Mouse (Mus musculus) hindbrain, embryonic 12.5 days (tissue): ENCODE measurements at regions not wholly inside any gene's neighbourhood (a gene's known extent, or its start where the extent isn't known, plus 50 kb on each side); places are given as distances from the start of the nearest gene placed in this dataset.

Experiments
- ATAC-seq: fragments of 200-750 bp; cut with Nextera tagmentation; 2 replicates; pipeline ENCODE4 v1.8.0; 2017; ENCODE audit warnings: moderate TSS enrichment; ENCODE audit not compliant: low FRiP score
- H3K27ac ChIP-seq: fragments of 300-500 bp; sonication (generic); 2 replicates; pipeline ENCODE4 v1.5.1; 2016; ENCODE audit warnings: mild to moderate bottlenecking
- H3K27me3 ChIP-seq: fragments of 300-500 bp; sonication (generic); 2 replicates; pipeline ENCODE4 v1.6.1; 2016; ENCODE audit warnings: mild to moderate bottlenecking
- H3K36me3 ChIP-seq: fragments of 300-500 bp; sonication (generic); 2 replicates; pipeline ENCODE4 v1.6.1; 2016; ENCODE audit warnings: mild to moderate bottlenecking
- H3K4me1 ChIP-seq: fragments of 300-500 bp; sonication (generic); 2 replicates; pipeline ENCODE4 v1.6.1; 2016
- H3K4me2 ChIP-seq: fragments of 300-500 bp; sonication (generic); replicated peaks from 2 replicates; pipeline ENCODE4 v1.6.1; 2016; ENCODE audit warnings: mild to moderate bottlenecking
- H3K4me3 ChIP-seq: fragments of 300-500 bp; sonication (generic); 2 replicates; pipeline ENCODE4 v1.5.1; 2016; ENCODE audit warnings: mild to moderate bottlenecking
- H3K9ac ChIP-seq: fragments of 300-500 bp; sonication (generic); 2 replicates; pipeline ENCODE4 v1.6.1; 2016; ENCODE audit warnings: mild to moderate bottlenecking, moderate library complexity
- H3K9me3 ChIP-seq: fragments of 300-500 bp; sonication (generic); replicated peaks from 2 replicates; pipeline ENCODE4 v1.6.1; 2016; ENCODE audit warnings: mild to moderate bottlenecking
- WGBS: fragments of 180-500 bp; shearing (Covaris S2); methylation state at CpG from one replicate; pipeline ENCODE4 v1.1.7; 2016; 5-methylcytosine and 5-hydroxymethylcytosine counted together

GRCm38 (mm10) chr9:25655767-25656513 lies 174.6 kb downstream of the Eepd1 start:
- H3K4me1 ChIP-seq = no peaks in the 10 kb centered on the region

GRCm38 (mm10) chr9:25656534-25656933 lies 175.2 kb downstream of the Eepd1 start:
- no peaks in the 10 kb centered on the region for H3K27me3 ChIP-seq
- H3K4me1 ChIP-seq = no peaks in the 10 kb centered on the region
- WGBS = 88% methylated on average over 3 of the region's 3 CpGs
- H3K4me3 ChIP-seq = no peak overlapping the region
- H3K9me3 ChIP-seq = no peaks in the 10 kb centered on the region
- H3K4me2 ChIP-seq = no peak overlapping the region
- no peak overlapping the region for H3K9ac ChIP-seq
- H3K36me3 ChIP-seq = no peaks in the 10 kb centered on the region
- ATAC-seq = no peak
- no peak overlapping the region for H3K27ac ChIP-seq

More at GRCm38 (mm10) chr9:25655767-25656513, 174.6 kb downstream of the Eepd1 start:
- Histone ChIP-seq H3K27ac (no peak overlapping the region), H3K9me3 (no peaks in the 10 kb centered on the region), H3K36me3 (no peaks in the 10 kb centered on the region), H3K4me3 (no peak overlapping the region), H3K27me3 (no peaks in the 10 kb centered on the region), H3K9ac (no peak overlapping the region), H3K4me2 (no peak overlapping the region)
- 15% methylated on average over 3 of the region's 3 CpGs for WGBS
- ATAC-seq = no peak

GRCm38 (mm10) chr9:25683635-25684333 lies 202.4 kb downstream of the Eepd1 start:
- Histone ChIP-seq H3K4me3 (no peak overlapping the region), H3K27ac (no peak overlapping the region), H3K27me3 (no peaks in the 10 kb centered on the region), H3K36me3 (no peaks in the 10 kb centered on the region), H3K9ac (no peak overlapping the region), H3K4me2 (no peak overlapping the region), H3K9me3 (no peaks in the 10 kb centered on the region), H3K4me1 (no peaks in the 10 kb centered on the region)
- 84% methylated on average over 4 of the region's 4 CpGs for WGBS
- no peak for ATAC-seq

GRCm38 (mm10) chr9:25693632-25694031 lies 212.3 kb downstream of the Eepd1 start:
- Histone ChIP-seq H3K4me1 (no peaks in the 10 kb centered on the region), H3K27me3 (no peaks in the 10 kb centered on the region), H3K4me2 (no peak overlapping the region), H3K4me3 (no peak overlapping the region), H3K9me3 (no peaks in the 10 kb centered on the region), H3K9ac (no peak overlapping the region), H3K36me3 (no peaks in the 10 kb centered on the region), H3K27ac (no peak overlapping the region)
- WGBS = 29% methylated on average over 5 of the region's 5 CpGs
- ATAC-seq = peak; percentile 81

- no peak for ATAC-seq
- Histone ChIP-seq H3K9ac (no peak overlapping the region), H3K27me3 (no peaks in the 10 kb centered on the region), H3K27ac (no peak overlapping the region), H3K9me3 (no peaks in the 10 kb centered on the region), H3K36me3 (no peaks in the 10 kb centered on the region), H3K4me3 (no peak overlapping the region), H3K4me1 (no peaks in the 10 kb centered on the region), H3K4me2 (no peak overlapping the region)
- 24% methylated on average over 3 of the region's 3 CpGs for WGBS
Measured at GRCm38 (mm10) chr9:25695018-25695417, 213.7 kb downstream of the Eepd1 start.

- no peak overlapping the region for H3K27ac ChIP-seq
- H3K9ac ChIP-seq = no peak overlapping the region
- ATAC-seq = no peak
- H3K36me3 ChIP-seq = no peaks in the 10 kb centered on the region
- no peaks in the 10 kb centered on the region for H3K27me3 ChIP-seq
- no peaks in the 10 kb centered on the region for H3K4me1 ChIP-seq
- H3K9me3 ChIP-seq = no peaks in the 10 kb centered on the region
- H3K4me2 ChIP-seq = no peak overlapping the region
- H3K4me3 ChIP-seq = no peak overlapping the region
Measured at GRCm38 (mm10) chr9:25713636-25714035, 232.3 kb downstream of the Eepd1 start.

GRCm38 (mm10) chr9:25744162-25744561 lies 262.8 kb downstream of the Eepd1 start:
- Histone ChIP-seq H3K9me3 (no peaks in the 10 kb centered on the region), H3K9ac (no peak overlapping the region), H3K27ac (no peak overlapping the region), H3K36me3 (no peaks in the 10 kb centered on the region), H3K27me3 (no peaks in the 10 kb centered on the region), H3K4me1 (no peaks in the 10 kb centered on the region), H3K4me2 (no peak overlapping the region), H3K4me3 (no peak overlapping the region)
- 61% methylated on average over 6 of the region's 6 CpGs for WGBS
- no peak for ATAC-seq

- Histone ChIP-seq H3K4me2 (no peak overlapping the region), H3K4me3 (no peak overlapping the region), H3K4me1 (no peaks in the 10 kb centered on the region), H3K27ac (no peak overlapping the region), H3K9me3 (no peaks in the 10 kb centered on the region), H3K9ac (no peak overlapping the region), H3K36me3 (no peaks in the 10 kb centered on the region), H3K27me3 (no peaks in the 10 kb centered on the region)
- no peak for ATAC-seq
Measured at GRCm38 (mm10) chr9:25751138-25751537, 269.8 kb downstream of the Eepd1 start.

- Histone ChIP-seq H3K4me3 (no peak overlapping the region), H3K4me1 (no peaks in the 10 kb centered on the region), H3K27me3 (no peaks in the 10 kb centered on the region), H3K9ac (no peak overlapping the region), H3K27ac (no peak overlapping the region), H3K4me2 (no peak overlapping the region), H3K9me3 (no peaks in the 10 kb centered on the region), H3K36me3 (no peaks in the 10 kb centered on the region)
- 69% methylated on average over 3 of the region's 3 CpGs for WGBS
- no peak for ATAC-seq
Measured at GRCm38 (mm10) chr9:25773899-25774298, 292.6 kb downstream of the Eepd1 start.

- ATAC-seq = no peak
- H3K4me2 ChIP-seq = no peak overlapping the region
- H3K9me3 ChIP-seq = no peaks in the 10 kb centered on the region
- no peak overlapping the region for H3K27ac ChIP-seq
- 93% methylated on average over 1 of the region's 1 CpGs for WGBS
- no peak overlapping the region for H3K4me3 ChIP-seq
- H3K36me3 ChIP-seq = no peaks in the 10 kb centered on the region
- H3K4me1 ChIP-seq = no peaks in the 10 kb centered on the region
- no peak overlapping the region for H3K9ac ChIP-seq
- no peaks in the 10 kb centered on the region for H3K27me3 ChIP-seq
Measured at GRCm38 (mm10) chr9:25782631-25783030, 301.3 kb downstream of the Eepd1 start.

GRCm38 (mm10) chr9:25795142-25795910 lies 314.0 kb downstream of the Eepd1 start:
- Histone ChIP-seq H3K27me3 (no peaks in the 10 kb centered on the region), H3K27ac (no peak overlapping the region), H3K4me2 (no peak overlapping the region), H3K9ac (no peak overlapping the region), H3K36me3 (no peaks in the 10 kb centered on the region), H3K4me1 (no peaks in the 10 kb centered on the region), H3K4me3 (no peak overlapping the region), H3K9me3 (no peaks in the 10 kb centered on the region)
- no peak for ATAC-seq
- 79% methylated on average over 8 of the region's 8 CpGs for WGBS

- no peak for ATAC-seq
- Histone ChIP-seq H3K4me3 (no peak overlapping the region), H3K27ac (no peak overlapping the region), H3K4me1 (no peaks in the 10 kb centered on the region), H3K36me3 (no peaks in the 10 kb centered on the region), H3K27me3 (no peaks in the 10 kb centered on the region), H3K9ac (no peak overlapping the region), H3K4me2 (no peak overlapping the region), H3K9me3 (no peaks in the 10 kb centered on the region)
Measured at GRCm38 (mm10) chr9:25809562-25809961, 328.2 kb downstream of the Eepd1 start.
